Mouse (Mus musculus) heart, adult 10 weeks (tissue): Measurements from ENCODE around the gene Zfp493. TPM values are rescaled to one million over a fixed set of nuclear protein-coding genes. Genes with fewer than 3 reads are reported as not detected.

Source experiments
- polyA plus RNA-seq: library from polyadenylated mRNA; stranded (reverse); fragments of 350-450 nt; fragmentation: Illumina TruSeq; extraction: RNeasy Lipid Tissue Mini Kit (QIAGEN cat#74804); gene quantifications from one replicate; pipeline ENCODE4 v1.2.3, GENCODE M21; 2014; ENCODE audit warnings: low read depth, low replicate concordance

Zfp493 gene
- polyA plus RNA-seq, result 0.79 TPM

GRCm38 (mm10) chr13:67779265-67780221 lies at the start of gene Zfp493:
TSS of gene Zfp493 (plus strand) at chr13:67779693.

GRCm38 (mm10) chr13:67754333-67755306 lies 24.9 kb upstream of the Zfp493 start, which contains the start of gene Zfp85:
TSS of gene Zfp85 (minus strand) at chr13:67755228.

GRCm38 (mm10) chr13:67813710-67814660 lies 34.5 kb downstream of the Zfp493 start, which contains the start of gene Zfp273:
TSS of gene Zfp273 (plus strand) at chr13:67813740.

GRCm38 (mm10) chr13:67830911-67831336 lies 51.4 kb downstream of the Zfp493 start, which contains the start of gene Gm10037:
TSS of gene Gm10037 (plus strand) at chr13:67831106.

Other genes starting within 250 kb of the Zfp493 start
- 3.5 TPM for gene Zfp748, start 225.9 kb upstream of the Zfp493 start, polyA plus RNA-seq
- gene Zfp729b, start 170.0 kb upstream of the Zfp493 start, polyA plus RNA-seq, result 3.2 TPM
- gene Gm49345, start 141.9 kb upstream of the Zfp493 start, polyA plus RNA-seq, result not detected
- gene Zfp729a, start 141.9 kb upstream of the Zfp493 start, polyA plus RNA-seq, result 3.5 TPM
- 3.8 TPM for gene Zfp738, start 92.6 kb upstream of the Zfp493 start, polyA plus RNA-seq
- 5.2 TPM for gene Zfp65, start 50.5 kb upstream of the Zfp493 start, polyA plus RNA-seq
- gene Zfp85, start 24.5 kb upstream of the Zfp493 start, polyA plus RNA-seq, result 1.7 TPM
- 2.2 TPM for gene Zfp273, start 34.0 kb downstream of the Zfp493 start, polyA plus RNA-seq
- 1.9 TPM for gene Gm10037, start 51.4 kb downstream of the Zfp493 start, polyA plus RNA-seq
- gene BC048507, start 83.6 kb downstream of the Zfp493 start, polyA plus RNA-seq, result not detected